Mouse (Mus musculus) heart, postnatal 14 days (tissue): Measurements from ENCODE around the gene Tacr2. TPM values are rescaled to one million over a fixed set of nuclear protein-coding genes. Genes with fewer than 3 reads are reported as not detected.

Source experiments
- DNase-seq, 2 experiments: peaks; one replicate each; pipeline ENCODE4 v3.0.0; 2021 to 2022
- intact Hi-C: fragments of 180-260 bp; cut with DNase I; formaldehyde crosslinking; loops from one replicate; pipeline ENCODE4 v1.15.1; 2025
- long read RNA-seq, 2 experiments: library from polyadenylated mRNA; stranded (forward); transcript quantifications; one replicate each; pipeline ENCODE4 v2.0.0; 2021
- total RNA-seq, 2 experiments: library from RNA; stranded (reverse); gene quantifications; 2 replicates each; pipeline ENCODE4 v1.2.3; 2021

The Tacr2 gene
- not detected for total RNA-seq
- long read RNA-seq, experiment 1: 0 reads
- long read RNA-seq, experiment 2: 0 reads

- intact Hi-C loops: no loop called here
- no peak for DNase-seq
Observed at GRCm38 (mm10) chr10:62252000-62252488, at the start of gene Tacr2. Tacr2 (plus strand) TSS chr10:62252438.

GRCm38 (mm10) chr10:62202574-62202973 lies 49.7 kb upstream of the Tacr2 start:
- intact Hi-C loops: no loop called here
- no peak for DNase-seq

GRCm38 (mm10) chr10:62208241-62208896 lies 43.9 kb upstream of the Tacr2 start:
- DNase-seq: no peak
- intact Hi-C loops: no loop called here

DNA sequence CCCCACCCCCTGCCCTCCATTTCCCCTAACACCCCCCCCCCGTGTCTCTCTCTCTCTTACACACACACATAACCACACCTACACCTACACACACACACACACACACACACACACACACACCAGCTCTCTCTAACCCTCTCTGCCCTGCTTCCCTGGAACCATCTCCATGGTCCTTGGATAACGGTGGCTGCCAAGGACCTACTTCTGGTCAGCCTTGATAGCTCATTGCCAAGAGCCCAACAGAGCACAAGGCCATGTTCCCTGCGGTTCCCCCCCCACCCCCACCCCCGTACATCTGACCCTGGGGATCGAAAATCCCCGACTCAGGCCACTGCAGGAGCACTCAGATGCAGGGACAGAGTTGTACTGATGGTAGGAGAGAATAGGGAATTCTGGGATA lies 40.9 kb upstream of the Tacr2 start:
- intact Hi-C loops: no loop called here
- no peak for DNase-seq

- intact Hi-C loops: no loop called here
- DNase-seq: no peak
Observed at GRCm38 (mm10) chr10:62215169-62215616, 37.0 kb upstream of the Tacr2 start.

- intact Hi-C loops: no loop called here
Observed at GRCm38 (mm10) chr10:62215633-62216032, 36.6 kb upstream of the Tacr2 start.

DNA sequence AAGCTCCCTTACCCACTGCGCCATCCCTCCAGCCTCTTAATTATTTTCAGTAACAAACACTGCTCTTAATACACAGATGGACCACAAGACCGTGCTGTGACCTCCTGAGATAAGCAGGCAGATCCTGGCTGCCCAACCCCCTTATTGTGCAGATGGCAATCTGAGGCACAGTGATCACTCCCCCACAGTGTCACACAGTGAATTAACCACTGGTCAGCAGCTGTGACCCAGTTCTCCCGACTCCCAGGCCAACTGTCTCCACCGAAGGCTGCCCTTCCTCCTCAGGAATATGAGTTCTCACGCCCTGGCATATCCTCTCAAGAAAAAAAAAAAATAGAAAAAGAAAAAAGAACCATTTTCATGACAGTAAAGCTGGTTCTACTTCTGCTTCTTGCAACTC lies 35.6 kb upstream of the Tacr2 start:
- intact Hi-C loops: no loop called here
- DNase-seq: peak in 1 of 2 experiments; percentile 30

More at GRCm38 (mm10) chr10:62215633-62216032, 36.6 kb upstream of the Tacr2 start:
- DNase-seq: no peak

DNA sequence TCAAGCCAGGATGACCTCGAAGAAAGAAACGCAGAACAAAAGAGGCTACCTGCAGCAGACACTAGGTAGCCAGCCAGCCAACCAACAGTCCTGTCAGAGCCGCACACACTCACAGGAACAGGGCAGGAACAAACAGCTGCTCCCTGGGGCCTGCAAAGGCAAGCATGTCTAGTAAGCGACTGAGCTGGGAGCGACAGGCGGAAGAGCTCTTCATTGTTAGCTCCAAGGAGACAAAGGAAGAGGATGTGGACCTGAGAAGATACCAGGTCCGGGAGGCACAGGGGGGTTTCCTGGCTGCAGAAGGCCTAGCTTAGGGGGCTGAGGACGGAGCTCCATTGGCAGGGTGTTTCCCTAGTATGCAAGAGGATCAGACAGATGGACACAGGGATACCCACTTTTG lies 35.0 kb upstream of the Tacr2 start:
- DNase-seq: peak; percentile 40 to 54
- intact Hi-C loops: no loop called here

- intact Hi-C loops: no loop called here
- DNase-seq: no peak
Observed at GRCm38 (mm10) chr10:62218044-62218788, 34.0 kb upstream of the Tacr2 start.

DNA sequence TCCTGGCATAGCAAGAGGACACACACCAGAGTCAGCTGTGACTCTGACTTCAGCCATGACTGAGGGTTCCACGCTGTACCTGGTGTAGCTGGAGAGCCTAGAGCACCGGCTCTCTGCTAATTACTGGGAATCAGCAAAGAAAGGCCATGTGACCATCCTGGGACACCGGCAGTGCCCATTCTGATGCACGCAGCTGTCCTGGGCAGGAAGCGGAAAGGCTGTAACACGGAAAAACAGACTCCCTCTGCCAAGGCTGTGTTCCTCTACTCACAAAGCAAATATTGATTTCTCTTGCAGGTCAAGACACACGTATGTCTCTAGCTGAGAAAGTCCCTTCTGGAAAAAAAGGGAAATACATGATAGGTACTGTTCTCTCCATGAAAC lies 33.5 kb upstream of the Tacr2 start:
- DNase-seq: no peak
- intact Hi-C loops: no loop called here

DNA sequence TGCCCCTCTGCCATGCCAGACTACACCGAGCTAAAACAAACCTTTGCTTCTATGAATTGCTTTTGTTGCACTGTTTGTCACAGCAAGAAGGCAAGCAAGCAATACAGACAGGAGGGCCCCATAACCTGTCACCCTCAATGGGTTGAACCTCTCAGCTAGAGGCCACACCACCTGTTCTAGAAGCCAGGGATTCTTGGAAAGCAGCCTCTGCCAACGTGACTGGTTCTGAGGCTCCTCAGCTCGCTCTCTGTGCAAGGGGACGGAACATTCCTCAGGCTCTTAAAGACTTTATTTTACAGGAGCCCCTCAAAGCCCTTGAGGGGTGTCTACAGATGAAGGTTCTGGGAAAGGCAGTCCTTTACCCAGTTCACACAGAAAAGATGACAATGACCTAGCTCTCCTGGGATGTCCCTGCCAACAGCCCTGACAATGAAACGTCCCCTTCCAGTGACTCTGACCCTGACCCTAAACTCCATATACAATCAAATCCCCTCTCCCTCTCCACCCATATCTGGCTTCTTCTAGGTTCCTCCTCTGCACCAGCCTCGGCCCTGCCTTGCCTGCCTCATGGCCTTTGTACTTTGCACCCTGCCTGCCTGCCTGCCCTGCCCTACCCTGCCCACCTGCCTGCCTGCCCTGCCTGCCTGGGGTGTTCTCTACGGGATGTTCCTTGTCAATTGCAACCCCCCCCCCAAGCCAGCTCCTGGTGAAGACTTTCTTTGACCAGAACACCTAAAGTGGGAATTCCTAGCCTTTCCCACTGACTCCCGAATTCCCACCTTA lies 31.3 kb upstream of the Tacr2 start:
- DNase-seq: no peak
- intact Hi-C loops: no loop called here

DNA sequence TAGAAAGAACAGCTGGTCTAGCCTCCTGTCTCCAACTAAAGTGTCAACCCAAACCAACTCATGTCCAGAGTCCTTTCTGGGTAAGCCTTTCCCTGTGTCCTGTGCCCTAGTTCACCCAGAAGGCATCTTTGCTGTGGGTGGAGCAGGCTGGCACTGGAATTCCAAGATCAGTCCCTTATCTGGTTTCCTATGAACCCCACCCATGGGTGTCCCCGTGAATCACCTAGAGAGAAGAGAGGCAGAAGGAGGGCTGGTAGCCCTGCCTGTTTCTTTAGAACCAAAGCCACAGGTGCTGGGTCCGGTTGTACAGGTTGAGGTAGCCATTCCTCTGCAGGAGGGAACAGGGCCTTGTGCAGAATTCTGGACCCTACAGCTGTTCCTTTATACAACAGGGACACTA lies 30.6 kb upstream of the Tacr2 start:
- intact Hi-C loops: no loop called here
- DNase-seq: no peak

- no peak for DNase-seq
- intact Hi-C loops: no loop called here
Observed at GRCm38 (mm10) chr10:62222777-62223176, 29.5 kb upstream of the Tacr2 start.

- no peak for DNase-seq
- intact Hi-C loops: no loop called here
Observed at GRCm38 (mm10) chr10:62224231-62224630, 28.0 kb upstream of the Tacr2 start.

- intact Hi-C loops: no loop called here
- DNase-seq: no peak
Observed at GRCm38 (mm10) chr10:62225839-62226238, 26.4 kb upstream of the Tacr2 start.

DNA sequence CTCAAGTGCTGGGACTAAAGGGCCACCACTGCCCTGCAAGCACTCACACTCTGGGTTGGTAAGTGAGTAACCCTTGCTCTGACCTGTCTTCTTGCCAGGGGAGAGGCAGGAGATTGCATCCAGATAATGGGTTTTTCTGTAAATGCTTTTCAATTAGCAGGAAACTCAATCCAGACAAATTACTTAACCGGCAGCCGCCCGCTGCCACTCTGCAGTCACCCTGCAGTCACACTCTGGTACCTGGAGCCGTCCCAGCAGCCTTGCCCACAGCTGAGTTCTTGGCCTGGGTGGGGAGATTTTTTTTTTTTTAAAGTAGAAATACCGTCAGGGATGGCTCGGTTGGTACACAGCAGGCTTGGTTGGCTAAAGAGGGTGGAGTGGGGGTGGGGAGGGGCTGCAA lies 24.1 kb upstream of the Tacr2 start:
- intact Hi-C loops: no loop called here
- no peak for DNase-seq

GRCm38 (mm10) chr10:62230708-62231394 lies 21.4 kb upstream of the Tacr2 start, which contains the start of gene Tspan15:
Tspan15 (minus strand) TSS chr10:62231251.
- intact Hi-C loops: no loop called here
- peak; percentile 92 for DNase-seq

DNA sequence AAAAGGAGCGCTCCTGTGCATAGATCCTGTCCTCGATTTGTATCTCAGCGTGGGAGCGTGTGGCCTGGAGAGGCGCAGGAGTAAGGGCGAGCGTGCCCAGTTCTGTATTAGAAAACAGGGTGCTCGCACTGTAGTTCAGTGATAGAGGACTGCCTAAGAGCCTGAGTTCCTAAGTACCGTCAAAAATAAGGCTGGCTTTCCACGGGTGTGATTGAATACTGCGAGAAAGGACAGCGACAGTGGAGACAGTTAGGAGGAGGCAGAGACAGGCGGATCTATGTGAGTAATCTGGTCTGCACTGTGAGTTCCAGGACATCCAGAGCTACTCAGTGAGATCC lies 20.9 kb upstream of the Tacr2 start:
- intact Hi-C loops: no loop called here
- no peak for DNase-seq

DNA sequence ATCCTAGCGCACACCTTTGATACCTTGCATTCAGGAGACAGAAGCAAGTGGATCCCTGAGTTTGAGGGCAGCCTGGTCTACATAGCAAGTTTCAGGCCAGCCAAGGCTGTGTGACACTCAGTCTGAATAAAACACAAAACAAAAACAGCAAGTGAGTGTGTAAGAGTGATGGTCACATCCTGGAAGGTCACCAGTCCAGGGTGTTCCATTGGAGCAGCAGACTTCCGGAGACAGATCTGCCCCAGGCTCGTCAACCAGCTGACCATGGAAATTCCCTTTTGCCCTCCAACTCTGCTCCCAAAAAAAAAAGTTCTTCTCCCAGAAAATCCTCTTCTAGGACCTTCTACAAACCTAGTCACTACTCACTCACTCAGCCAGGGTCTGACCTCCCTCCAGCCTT lies 20.4 kb upstream of the Tacr2 start:
- DNase-seq: no peak
- intact Hi-C loops: no loop called here

DNA sequence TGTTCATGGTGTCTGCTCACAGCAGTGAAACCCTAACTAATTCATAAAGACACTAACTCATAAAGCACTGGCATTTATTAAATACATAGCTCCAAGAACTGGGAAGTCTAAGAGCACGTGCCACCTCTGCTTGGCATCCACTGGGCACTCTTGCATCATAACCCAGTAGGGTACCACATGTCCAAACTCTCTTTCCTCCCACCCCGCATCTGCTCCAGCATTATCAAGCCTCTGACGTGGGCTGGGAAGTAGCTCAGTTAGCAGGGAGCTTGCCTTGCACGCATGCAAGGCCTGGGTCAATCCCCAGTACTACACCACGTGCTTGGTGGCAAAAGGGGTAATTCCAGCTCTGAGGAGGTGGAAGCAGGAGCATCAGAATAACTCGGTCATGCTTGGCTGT lies 16.1 kb upstream of the Tacr2 start:
- intact Hi-C loops: no loop called here

DNA sequence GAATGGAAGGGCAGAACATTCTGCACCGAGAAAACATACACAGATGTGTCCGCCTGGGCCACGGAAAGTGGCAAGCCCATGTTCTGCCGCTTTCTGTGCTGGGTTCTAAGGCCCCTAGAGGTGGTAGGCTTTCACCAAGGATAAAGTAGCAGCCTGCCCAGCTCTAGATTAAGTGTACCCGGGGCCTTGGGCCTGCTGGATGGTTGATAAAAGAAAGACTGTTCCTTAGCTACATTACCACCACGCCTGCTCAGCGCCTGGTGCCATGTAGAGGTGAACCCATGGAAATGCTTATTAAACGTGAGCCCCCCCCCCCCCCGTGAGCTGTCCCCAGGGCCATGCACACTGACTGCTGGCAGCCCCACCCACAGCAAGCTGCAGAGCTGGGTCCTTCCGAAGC lies 15.0 kb upstream of the Tacr2 start:
- intact Hi-C loops: no loop called here

More for the DNA sequence above, 16.1 kb upstream of the Tacr2 start:
- DNase-seq: no peak

More for the DNA sequence above, 15.0 kb upstream of the Tacr2 start:
- no peak for DNase-seq
